Mouse (Mus musculus): ENCODE measurements around the gene Postn. TPM values are rescaled to one million over a fixed set of nuclear protein-coding genes. Genes with fewer than 3 reads are reported as not detected.

Postn gene
- total RNA-seq (2022), result 1 to 10 TPM; 1.2 to 2.3 (median 1.4) TPM

GRCm38 (mm10) chr3:54360897-54361296 lies at the start of gene Postn:
TSS of gene Postn (plus strand) at chr3:54361109.
- DNase-seq (ENCODE audit: low spot score in 2 of 2), result no peak

GRCm38 (mm10) chr3:54314055-54314454 lies 46.9 kb upstream of the Postn start:
- no peak for DNase-seq (ENCODE audit: low spot score in 2 of 2)

GRCm38 (mm10) chr3:54352891-54353652 lies 7.8 kb upstream of the Postn start:
- peak; percentile 42 to 74 for DNase-seq (ENCODE audit: low spot score in 2 of 2)

GRCm38 (mm10) chr3:54357561-54357960 lies 3.3 kb upstream of the Postn start:
- no peak for DNase-seq (ENCODE audit: low spot score in 2 of 2)

GRCm38 (mm10) chr3:54358463-54359189 lies 2.3 kb upstream of the Postn start:
- no peak for DNase-seq (ENCODE audit: low spot score in 2 of 2)

GRCm38 (mm10) chr3:54361656-54362055 lies 747 bp downstream of the Postn start:
- DNase-seq (ENCODE audit: low spot score in 2 of 2), result no peak

- DNase-seq (ENCODE audit: low spot score in 2 of 2), result no peak
These were observed 10.1 kb downstream of the Postn start for GRCm38 (mm10) chr3:54371015-54371414.

GRCm38 (mm10) chr3:54372625-54373024 lies 11.7 kb downstream of the Postn start:
- DNase-seq (ENCODE audit: low spot score in 2 of 2), result no peak

- no peak for DNase-seq (ENCODE audit: low spot score in 2 of 2)
These were observed 15.1 kb downstream of the Postn start for GRCm38 (mm10) chr3:54376014-54376413.

GRCm38 (mm10) chr3:54377647-54378046 lies 16.7 kb downstream of the Postn start:
- no peak for DNase-seq (ENCODE audit: low spot score in 2 of 2)

GRCm38 (mm10) chr3:54378135-54378534 lies 17.2 kb downstream of the Postn start:
- DNase-seq (ENCODE audit: low spot score in 2 of 2), result no peak

GRCm38 (mm10) chr3:54379981-54380380 lies 19.1 kb downstream of the Postn start:
- DNase-seq (ENCODE audit: low spot score in 2 of 2), result no peak

- DNase-seq (ENCODE audit: low spot score in 2 of 2), result no peak
These were observed 38.4 kb downstream of the Postn start for GRCm38 (mm10) chr3:54399321-54399720.

GRCm38 (mm10) chr3:54399911-54400310 lies 39.0 kb downstream of the Postn start:
- no peak for DNase-seq (ENCODE audit: low spot score in 2 of 2)

GRCm38 (mm10) chr3:54400617-54401016 lies 39.7 kb downstream of the Postn start:
- DNase-seq (ENCODE audit: low spot score in 2 of 2), result no peak

GRCm38 (mm10) chr3:54401706-54402105 lies 40.8 kb downstream of the Postn start:
- DNase-seq (ENCODE audit: low spot score in 2 of 2), result no peak

- DNase-seq (ENCODE audit: low spot score in 2 of 2), result no peak
These were observed 42.9 kb downstream of the Postn start for GRCm38 (mm10) chr3:54403791-54404190.

- no peak for DNase-seq (ENCODE audit: low spot score in 2 of 2)
These were observed 45.7 kb downstream of the Postn start for GRCm38 (mm10) chr3:54406567-54406966.

- no peak for DNase-seq (ENCODE audit: low spot score in 2 of 2)
These were observed 50.1 kb downstream of the Postn start for GRCm38 (mm10) chr3:54411052-54411451.

- DNase-seq (ENCODE audit: low spot score in 2 of 2), result no peak
These were observed 52.1 kb downstream of the Postn start for GRCm38 (mm10) chr3:54412885-54413583.

- no peak for DNase-seq (ENCODE audit: low spot score in 2 of 2)
These were observed 52.6 kb downstream of the Postn start for GRCm38 (mm10) chr3:54413584-54413897.

- no peak for DNase-seq (ENCODE audit: low spot score in 2 of 2)
These were observed 53.5 kb downstream of the Postn start for GRCm38 (mm10) chr3:54414386-54414785.
